Mouse (Mus musculus): ENCODE results near the gene Tspan33. TPM values are rescaled to one million over a fixed set of nuclear protein-coding genes. Genes with fewer than 3 reads are reported as not detected.

The Tspan33 gene
- polyA plus RNA-seq (2012; rRNA removed) (97.2 and 108 TPM in 2 replicates), polyA plus RNA-seq (2014; fragmentation: Nextera tagmentation; extraction: Ambion mirVana) (76.1 and 96.6 TPM in 2 replicates)

DNA sequence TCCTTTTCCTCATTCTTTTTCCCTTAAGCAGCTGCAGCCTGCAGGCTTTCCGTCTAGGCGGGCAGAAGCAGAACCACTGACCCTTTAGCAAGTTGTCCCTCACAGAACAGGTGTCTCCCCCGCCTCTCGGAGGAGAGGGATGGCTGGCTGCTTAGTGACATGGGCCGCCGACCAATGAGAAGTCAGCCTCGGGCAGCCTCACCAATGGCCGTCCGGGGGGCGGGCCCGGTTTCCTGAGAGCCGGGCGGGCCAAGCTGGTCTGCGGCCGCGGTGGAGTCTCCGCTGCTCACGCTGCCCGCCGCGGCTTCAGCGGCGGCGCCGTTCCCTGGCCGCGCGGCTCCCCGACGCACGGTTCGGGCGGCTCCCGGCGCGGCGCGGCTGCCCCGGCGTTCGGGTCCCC, at the start of gene Tspan33:
Tspan33 (plus strand) TSS at position 270 of the 400 bp plus-strand sequence.
- H3K9ac ChIP-seq (replicated peaks): peak within 1 kb of the TSS; percentile 90
- no peaks in the 10 kb centered on the region for H3K9me3 ChIP-seq (ENCODE audit: control insufficient read depth, low read length)
- peaks cover 25 to 33% of the 10 kb centered on the region in 2 experiments for H3K4me1 ChIP-seq (replicated peaks; ENCODE audit: control insufficient read depth in 2 of 2, insufficient read depth in 2 of 2, low read length in 1 of 2)
- peak within 1 kb of the TSS; percentile 92 for H3K4me2 ChIP-seq (ENCODE audit: low read depth)
- peak within 1 kb of the TSS; percentile 97 for H3K27ac ChIP-seq
- H3K27me3 ChIP-seq (ENCODE audit: control insufficient read depth, insufficient read depth, low read length): peaks cover 24% of the 10 kb centered on the region
- under 1% methylated on average over 38 of the region's 41 CpGs for WGBS (ENCODE audit: insufficient replicate concordance)
- H3K4me3 ChIP-seq (ENCODE audit: insufficient read depth in 1 of 2, low read depth in 2 of 2, low read length in 2 of 2): peak within 1 kb of the TSS; percentile 78 to 83
- TF ChIP-seq CTCF (IDR thresholded peaks at IDR 0.05; ENCODE audit: low read depth) (no peak), EP300 (IDR thresholded peaks at IDR 0.05; ENCODE audit: low read depth) (no peak)
- peak; percentile 86 to 87 (median 87) for DNase-seq (ENCODE audit: low read depth in 3 of 3, low spot score in 3 of 3)
- peaks cover 27% of the 10 kb centered on the region for H3K36me3 ChIP-seq (replicated peaks; ENCODE audit: control insufficient read depth, insufficient read depth, low read depth)
- peak; percentile 75 for ATAC-seq (ENCODE audit: insufficient read depth)

GRCm38 (mm10) chr6:29649494-29650169, 44.4 kb upstream of the Tspan33 start:
- no peak overlapping the region for H3K27ac ChIP-seq
- no peak overlapping the region for H3K4me2 ChIP-seq (ENCODE audit: low read depth)
- H3K4me3 ChIP-seq (ENCODE audit: insufficient read depth in 1 of 2, low read depth in 2 of 2, low read length in 2 of 2): no peak overlapping the region
- H3K9me3 ChIP-seq (ENCODE audit: control insufficient read depth, low read length): no peaks in the 10 kb centered on the region
- ATAC-seq (ENCODE audit: insufficient read depth) (no peak), DNase-seq (ENCODE audit: low read depth in 3 of 3, low spot score in 3 of 3) (peak; percentile 67 to 74 (median 72))
- H3K36me3 ChIP-seq (replicated peaks; ENCODE audit: control insufficient read depth, insufficient read depth, low read depth): no peaks in the 10 kb centered on the region
- no peak for TF ChIP-seq EP300 (IDR thresholded peaks at IDR 0.05; ENCODE audit: low read depth)
- peak; percentile 97 for TF ChIP-seq CTCF (IDR thresholded peaks at IDR 0.05; ENCODE audit: low read depth)
- H3K27me3 ChIP-seq (ENCODE audit: control insufficient read depth, insufficient read depth, low read length): no peaks in the 10 kb centered on the region
- WGBS (ENCODE audit: insufficient replicate concordance): 25% methylated on average over 14 of the region's 14 CpGs
- H3K9ac ChIP-seq (replicated peaks): no peak overlapping the region
- H3K4me1 ChIP-seq (replicated peaks; ENCODE audit: control insufficient read depth in 2 of 2, insufficient read depth in 2 of 2, low read length in 1 of 2): no peaks in the 10 kb centered on the region

DNA sequence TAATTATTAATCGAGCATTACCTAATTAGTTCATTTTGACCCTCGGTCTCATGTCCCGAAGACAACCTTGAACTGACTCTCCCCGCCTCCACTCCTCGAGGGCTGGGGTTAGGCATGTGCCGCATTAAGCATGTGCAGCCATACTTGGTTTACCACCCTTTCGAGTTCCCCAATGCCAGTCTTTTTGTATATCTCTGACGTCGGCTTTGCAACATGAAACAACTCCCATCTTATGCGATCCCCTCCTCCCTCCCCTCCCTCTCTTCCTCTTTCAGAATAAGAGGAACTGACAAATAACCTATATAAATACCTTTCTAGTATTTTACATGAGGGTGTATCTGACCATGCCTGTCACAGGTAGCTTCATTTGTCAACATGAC, 43.9 kb upstream of the Tspan33 start:
- DNase-seq (ENCODE audit: low read depth in 3 of 3, low spot score in 3 of 3) (no peak), ATAC-seq (ENCODE audit: insufficient read depth) (no peak)
- H3K9ac ChIP-seq (replicated peaks): no peak overlapping the region
- no peaks in the 10 kb centered on the region for H3K4me1 ChIP-seq (replicated peaks; ENCODE audit: control insufficient read depth in 2 of 2, insufficient read depth in 2 of 2, low read length in 1 of 2)
- TF ChIP-seq EP300 (IDR thresholded peaks at IDR 0.05; ENCODE audit: low read depth): no peak
- TF ChIP-seq CTCF (IDR thresholded peaks at IDR 0.05; ENCODE audit: low read depth): no peak
- no peaks in the 10 kb centered on the region for H3K36me3 ChIP-seq (replicated peaks; ENCODE audit: control insufficient read depth, insufficient read depth, low read depth)
- no peaks in the 10 kb centered on the region for H3K27me3 ChIP-seq (ENCODE audit: control insufficient read depth, insufficient read depth, low read length)
- no peak overlapping the region for H3K4me2 ChIP-seq (ENCODE audit: low read depth)
- WGBS (ENCODE audit: insufficient replicate concordance): 39% methylated on average over 10 of the region's 10 CpGs
- no peak overlapping the region for H3K27ac ChIP-seq
- no peak overlapping the region for H3K4me3 ChIP-seq (ENCODE audit: insufficient read depth in 1 of 2, low read depth in 2 of 2, low read length in 2 of 2)
- H3K9me3 ChIP-seq (ENCODE audit: control insufficient read depth, low read length): no peaks in the 10 kb centered on the region

DNA sequence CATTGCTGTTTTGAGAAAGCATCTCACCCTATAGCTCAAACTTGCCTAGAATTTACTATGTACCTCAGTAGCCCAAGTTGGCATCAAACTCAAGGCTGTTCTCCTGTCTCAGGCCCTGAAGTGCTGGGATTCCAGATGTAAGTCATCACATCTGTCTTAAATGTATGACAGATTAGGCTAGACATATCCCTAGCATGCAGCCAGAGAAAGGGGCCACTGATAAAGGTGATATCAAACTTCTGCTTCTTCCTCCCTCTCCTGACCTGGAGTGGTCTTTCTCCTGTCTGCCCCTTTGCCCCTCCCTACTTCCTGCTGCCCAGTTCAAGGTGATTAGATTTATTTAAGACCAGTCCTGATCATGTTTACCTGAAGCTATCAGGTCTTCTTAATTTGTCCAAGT, 40.8 kb upstream of the Tspan33 start:
- H3K4me3 ChIP-seq (ENCODE audit: insufficient read depth in 1 of 2, low read depth in 2 of 2, low read length in 2 of 2): no peak overlapping the region
- H3K4me1 ChIP-seq (replicated peaks; ENCODE audit: control insufficient read depth in 2 of 2, insufficient read depth in 2 of 2, low read length in 1 of 2): no peaks in the 10 kb centered on the region
- H3K36me3 ChIP-seq (replicated peaks; ENCODE audit: control insufficient read depth, insufficient read depth, low read depth): no peaks in the 10 kb centered on the region
- H3K27ac ChIP-seq: no peak overlapping the region
- DNase-seq (ENCODE audit: low read depth in 3 of 3, low spot score in 3 of 3) (no peak), ATAC-seq (ENCODE audit: insufficient read depth) (no peak)
- H3K9ac ChIP-seq (replicated peaks): no peak overlapping the region
- H3K27me3 ChIP-seq (ENCODE audit: control insufficient read depth, insufficient read depth, low read length): no peaks in the 10 kb centered on the region
- TF ChIP-seq CTCF (IDR thresholded peaks at IDR 0.05; ENCODE audit: low read depth): no peak
- TF ChIP-seq EP300 (IDR thresholded peaks at IDR 0.05; ENCODE audit: low read depth): no peak
- H3K4me2 ChIP-seq (ENCODE audit: low read depth): no peak overlapping the region
- H3K9me3 ChIP-seq (ENCODE audit: control insufficient read depth, low read length): no peaks in the 10 kb centered on the region

DNA sequence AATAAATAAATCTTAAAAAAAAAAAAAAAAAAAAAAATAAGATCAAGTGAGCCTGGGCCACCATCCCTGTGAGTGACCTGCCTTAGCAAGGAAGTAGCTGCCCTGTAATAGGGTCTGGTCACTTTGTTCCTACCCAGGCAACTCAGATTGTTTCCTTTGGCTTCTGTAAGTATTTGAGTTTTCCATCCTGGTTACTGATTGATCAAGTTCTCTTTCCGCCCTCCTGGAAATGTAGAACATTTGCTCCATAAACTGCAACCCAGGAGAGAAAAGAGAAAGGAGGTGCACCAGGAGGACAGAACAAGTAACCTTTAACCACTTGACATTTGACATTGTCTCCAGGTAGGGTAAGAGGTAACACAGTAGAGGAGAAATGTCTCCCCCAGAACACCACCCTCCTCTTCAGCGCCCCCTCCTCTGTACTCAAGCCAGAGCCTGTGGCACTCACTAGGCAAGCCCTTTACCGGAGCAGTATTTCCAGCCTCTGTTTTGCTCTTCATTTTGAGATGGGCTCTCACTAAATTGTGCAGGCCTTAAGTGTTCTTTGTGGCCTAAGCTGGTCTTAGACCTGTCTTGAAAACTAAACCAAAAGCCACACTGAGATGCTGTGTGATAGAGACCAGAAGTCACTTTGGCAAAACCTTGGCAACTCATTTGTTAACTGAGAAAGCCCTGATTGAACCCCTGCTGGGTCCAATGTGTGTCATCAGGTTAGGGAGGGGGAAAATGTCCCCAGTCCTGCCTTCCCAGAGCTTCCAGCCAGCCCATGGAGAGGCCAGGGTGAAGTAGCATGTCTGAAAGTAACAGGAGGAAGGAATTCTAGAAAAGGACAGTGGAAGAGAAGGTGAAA, 35.2 kb upstream of the Tspan33 start:
- Histone ChIP-seq H3K4me3 (ENCODE audit: insufficient read depth in 1 of 2, low read depth in 2 of 2, low read length in 2 of 2) (no peak overlapping the region), H3K9ac (replicated peaks) (no peak overlapping the region), H3K27ac (no peak overlapping the region), H3K36me3 (replicated peaks; ENCODE audit: control insufficient read depth, insufficient read depth, low read depth) (no peaks in the 10 kb centered on the region), H3K27me3 (ENCODE audit: control insufficient read depth, insufficient read depth, low read length) (no peaks in the 10 kb centered on the region), H3K4me2 (ENCODE audit: low read depth) (peak overlapping the region; percentile 3; the same call in 1 of the 2 replicates), H3K9me3 (ENCODE audit: control insufficient read depth, low read length) (no peaks in the 10 kb centered on the region), H3K4me1 (replicated peaks; ENCODE audit: control insufficient read depth in 2 of 2, insufficient read depth in 2 of 2, low read length in 1 of 2) (no peaks in the 10 kb centered on the region; a peak in 1 of 4 replicates)
- peak; percentile 49; the same call in 1 of the 2 replicates for ATAC-seq (ENCODE audit: insufficient read depth)
- no peak for TF ChIP-seq CTCF (IDR thresholded peaks at IDR 0.05; ENCODE audit: low read depth)
- no peak for TF ChIP-seq EP300 (IDR thresholded peaks at IDR 0.05; ENCODE audit: low read depth)
- no peak for DNase-seq (ENCODE audit: low read depth in 3 of 3, low spot score in 3 of 3)
- 79% methylated on average over 3 of the region's 3 CpGs for WGBS (ENCODE audit: insufficient replicate concordance)

All from liver, embryonic 14.5 days (tissue).